Comparison of ENCODE assay signal across 8 mouse cellular contexts in genomic region chr7:130264616-130265318, GRCm38 (mm10).
DNase-seq lines count a peak whose midpoint lies in the region; ATAC-seq and TF ChIP-seq lines count a peak whose summit lies in the region.

No protein-coding gene starts in this region.

- H3K27me3 ChIP-seq in kidney, embryonic 15.5 days, result no peaks in the 10 kb centered on the region
- H3K27me3 ChIP-seq in liver, embryonic 15.5 days, result peaks cover 66% of the 10 kb centered on the region
- no peaks in the 10 kb centered on the region for H3K27me3 ChIP-seq in neural tube, embryonic 14.5 days (ENCODE audit: control insufficient read depth, insufficient read depth, low read length)

- H3K4me3 ChIP-seq in kidney, embryonic 15.5 days (replicated peaks), result peak overlapping the region; percentile 81
- peak overlapping the region; percentile 56 for H3K4me3 ChIP-seq in liver, embryonic 15.5 days (replicated peaks)
- H3K4me3 ChIP-seq in neural tube, embryonic 14.5 days (ENCODE audit: low read depth, low read length), result peak overlapping the region; percentile 58

- peak overlapping the region; percentile 94 for H3K27ac ChIP-seq in kidney, embryonic 15.5 days
- no peak overlapping the region for H3K27ac ChIP-seq in liver, embryonic 15.5 days (replicated peaks)
- peak overlapping the region; percentile 60 for H3K27ac ChIP-seq in neural tube, embryonic 14.5 days (ENCODE audit: low read depth, low read length)

- peaks cover 14% of the 10 kb centered on the region for H3K36me3 ChIP-seq in kidney, embryonic 15.5 days
- H3K36me3 ChIP-seq in liver, embryonic 15.5 days (replicated peaks), result no peaks in the 10 kb centered on the region
- H3K36me3 ChIP-seq in neural tube, embryonic 14.5 days (ENCODE audit: control insufficient read depth, insufficient read depth, low read length), result no peaks in the 10 kb centered on the region

- peak overlapping the region; percentile 86 for H3K4me2 ChIP-seq in kidney, embryonic 15.5 days
- peak overlapping the region; percentile 58 for H3K4me2 ChIP-seq in liver, embryonic 15.5 days
- peak overlapping the region; percentile 93 for H3K4me2 ChIP-seq in neural tube, embryonic 14.5 days (ENCODE audit: low read depth, low read length)

- no peak for ATAC-seq in kidney, embryonic 15.5 days (replicated peaks; ENCODE audit: low FRiP score)
- no peak for ATAC-seq in liver, embryonic 15.5 days (ENCODE audit: insufficient read depth)
- peak; percentile 41; the same call in 1 of the 2 replicates for ATAC-seq in neural tube, embryonic 14.5 days (ENCODE audit: low read depth)

- peaks cover 69% of the 10 kb centered on the region for H3K4me1 ChIP-seq in kidney, embryonic 15.5 days
- H3K4me1 ChIP-seq in liver, embryonic 15.5 days (replicated peaks), result no peaks in the 10 kb centered on the region
- H3K4me1 ChIP-seq in neural tube, embryonic 14.5 days (ENCODE audit: control insufficient read depth, insufficient read depth, low read length), result peaks cover 30% of the 10 kb centered on the region

- no peaks in the 10 kb centered on the region for H3K9me3 ChIP-seq in kidney, embryonic 15.5 days (replicated peaks)
- no peaks in the 10 kb centered on the region for H3K9me3 ChIP-seq in liver, embryonic 15.5 days (replicated peaks)
- H3K9me3 ChIP-seq in neural tube, embryonic 14.5 days (ENCODE audit: control insufficient read depth, low read length), result no peaks in the 10 kb centered on the region

- TF ChIP-seq POLR2A in brain, embryonic 14.5 days (IDR thresholded peaks at IDR 0.05; ENCODE audit: borderline replicate concordance, extremely low read depth, insufficient read depth, insufficient read length, poor library complexity, severe bottlenecking), result no peak

- peak; percentile 15 to 18 for DNase-seq in cerebellum, adult 18-20 months
- DNase-seq in cerebellum, adult 9-11 months, result no peak
- peak; percentile 95 for DNase-seq in brain, embryonic 14.5 days (ENCODE audit: low read depth)
- DNase-seq in gastrocnemius, postnatal 4 days (ENCODE audit: low spot score in 2 of 2), result peak; percentile 35 to 62
- no peak for DNase-seq in spleen, postnatal 36 days (ENCODE audit: low spot score in 2 of 2)

- peak overlapping the region; percentile 82 for H3K9ac ChIP-seq in kidney, embryonic 15.5 days
- H3K9ac ChIP-seq in liver, embryonic 15.5 days, result no peak overlapping the region
- peak overlapping the region; percentile 62 for H3K9ac ChIP-seq in neural tube, embryonic 14.5 days (replicated peaks; ENCODE audit: low read depth, low read length)

- WGBS in kidney, embryonic 15.5 days, result under 1% methylated on average over 41 of the region's 41 CpGs
- 2% methylated on average over 41 of the region's 41 CpGs for WGBS in liver, embryonic 15.5 days (ENCODE audit: insufficient replicate concordance)
- WGBS in neural tube, embryonic 14.5 days, result under 1% methylated on average over 41 of the region's 41 CpGs

- TF ChIP-seq CTCF in brain, embryonic 14.5 days (IDR thresholded peaks at IDR 0.05; ENCODE audit: borderline replicate concordance, extremely low read depth, insufficient read depth, insufficient read length), result peak; percentile 36; the same call in 1 of the 2 replicates

Comparison
In these comparisons a context has a peak if more than half of its experiments do, and no peak if none do; other contexts are left out.
1. DNase-seq: peak in cerebellum, adult 18-20 months (2 of 2), brain, embryonic 14.5 days (single experiment) and gastrocnemius, postnatal 4 days (2 of 2); none in cerebellum, adult 9-11 months (single experiment) and spleen, postnatal 36 days (0 of 2).
2. Peak in every context shown above with its lines, with median percentiles within 50 percentile points of each other: H3K4me2 ChIP-seq and H3K4me3 ChIP-seq.